Mouse (Mus musculus): ENCODE data around the gene Ccdc149.

Ccdc149 gene

GRCm38 (mm10) chr5:52470991-52471801, at the start of gene Ccdc149:
Gene Ccdc149, minus strand, starts transcription at chr5:52471521.
- DNase-seq (ENCODE audit: low spot score in 2 of 2): no peak

- no peak for DNase-seq (ENCODE audit: low spot score in 2 of 2)
These were observed 48.6 kb upstream of the Ccdc149 start for GRCm38 (mm10) chr5:52519921-52520320.

DNA sequence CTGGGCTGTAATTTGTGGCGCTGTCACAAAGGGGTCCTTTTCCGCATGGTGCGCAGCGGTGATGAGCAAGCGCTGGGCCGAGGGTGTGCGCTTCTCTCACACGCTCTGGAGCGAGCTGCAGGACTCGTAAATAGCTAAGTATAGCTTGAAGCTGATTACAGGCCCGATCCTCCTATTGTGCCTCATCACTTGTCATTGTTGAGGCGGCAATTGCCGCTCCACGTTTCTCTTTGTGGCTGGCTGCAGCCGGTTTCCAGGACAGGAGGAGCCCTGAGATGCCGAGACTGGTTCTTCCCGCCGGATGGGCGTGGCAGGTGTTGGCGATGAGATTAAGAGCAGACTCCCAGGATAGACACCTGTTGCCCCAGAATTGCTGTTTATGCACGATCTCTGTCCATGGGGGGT, 44.8 kb upstream of the Ccdc149 start:
- DNase-seq (ENCODE audit: low spot score in 2 of 2): no peak

- DNase-seq (ENCODE audit: low spot score in 2 of 2): peak in 1 of 2 experiments; percentile 39
These were observed 44.1 kb upstream of the Ccdc149 start for GRCm38 (mm10) chr5:52515246-52516021.

- DNase-seq (ENCODE audit: low spot score in 2 of 2): no peak
These were observed 39.8 kb upstream of the Ccdc149 start for GRCm38 (mm10) chr5:52511089-52511488.

GRCm38 (mm10) chr5:52509416-52509815, 38.1 kb upstream of the Ccdc149 start:
- DNase-seq (ENCODE audit: low spot score in 2 of 2): no peak

DNA sequence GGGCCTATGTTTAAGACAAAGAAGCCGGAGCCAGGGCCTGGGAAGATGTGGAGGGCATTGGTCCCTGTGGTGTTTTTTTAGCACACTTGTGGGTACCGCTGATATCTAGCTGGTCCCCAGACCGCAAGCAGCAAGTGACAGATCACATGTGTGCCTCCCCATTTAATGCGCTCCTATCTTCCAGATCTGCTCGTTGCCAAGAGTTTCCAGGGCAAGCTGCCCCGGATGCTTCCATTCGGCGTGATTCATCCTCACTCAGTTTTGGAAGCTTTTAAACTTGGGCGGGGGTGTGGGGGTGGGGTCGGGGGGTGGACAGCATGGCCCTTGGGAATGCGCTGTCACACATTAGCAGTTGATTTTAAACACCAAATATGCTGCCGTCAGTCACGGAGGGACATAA, 33.3 kb upstream of the Ccdc149 start:
- DNase-seq (ENCODE audit: low spot score in 2 of 2): no peak

DNA sequence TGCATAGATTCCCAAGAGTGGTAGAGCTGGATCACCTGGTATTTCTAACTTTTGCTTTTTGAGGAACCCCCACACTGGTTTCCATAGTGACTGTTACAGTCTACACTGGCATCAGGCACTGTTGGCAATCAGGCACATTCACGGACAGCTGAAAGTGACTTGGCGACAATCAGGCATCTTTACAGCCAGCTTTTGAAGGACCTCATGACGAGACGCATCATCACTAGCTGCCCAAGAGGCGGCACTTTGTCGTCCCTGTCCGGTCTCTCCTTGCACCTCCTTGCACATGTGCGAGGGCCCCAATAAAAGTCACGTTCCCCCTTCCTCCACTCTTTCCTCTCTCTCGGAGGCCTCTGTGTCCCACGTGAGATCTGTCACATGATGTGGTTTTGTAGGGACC, 32.8 kb upstream of the Ccdc149 start:
- DNase-seq (ENCODE audit: low spot score in 2 of 2): no peak

DNA sequence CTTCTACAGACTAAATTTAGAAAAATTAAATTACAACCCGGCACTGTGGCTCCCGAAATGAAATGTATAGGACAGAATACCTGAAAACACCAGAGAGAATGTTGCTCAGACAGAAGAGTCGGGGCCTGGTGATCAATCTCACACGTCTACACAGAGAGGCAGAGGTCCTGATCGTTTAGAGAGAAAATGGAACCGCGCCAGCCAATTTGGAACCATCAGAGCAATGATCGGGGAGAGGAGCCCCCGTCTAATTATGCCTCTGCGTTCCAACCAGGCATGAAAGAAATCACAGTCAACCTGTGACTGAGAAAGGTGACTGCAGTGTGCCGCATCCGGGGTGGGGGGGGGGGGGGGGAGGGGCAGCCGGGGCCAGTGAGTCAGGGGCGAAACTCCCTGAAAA, 24.4 kb upstream of the Ccdc149 start:
- DNase-seq (ENCODE audit: low spot score in 2 of 2): no peak

- no peak for DNase-seq (ENCODE audit: low spot score in 2 of 2)
These were observed 20.2 kb upstream of the Ccdc149 start for GRCm38 (mm10) chr5:52491496-52491895.

GRCm38 (mm10) chr5:52487559-52488430, 16.5 kb upstream of the Ccdc149 start:
- no peak for DNase-seq (ENCODE audit: low spot score in 2 of 2)

- DNase-seq (ENCODE audit: low spot score in 2 of 2): no peak
These were observed 5.5 kb upstream of the Ccdc149 start for GRCm38 (mm10) chr5:52476826-52477225.

DNA sequence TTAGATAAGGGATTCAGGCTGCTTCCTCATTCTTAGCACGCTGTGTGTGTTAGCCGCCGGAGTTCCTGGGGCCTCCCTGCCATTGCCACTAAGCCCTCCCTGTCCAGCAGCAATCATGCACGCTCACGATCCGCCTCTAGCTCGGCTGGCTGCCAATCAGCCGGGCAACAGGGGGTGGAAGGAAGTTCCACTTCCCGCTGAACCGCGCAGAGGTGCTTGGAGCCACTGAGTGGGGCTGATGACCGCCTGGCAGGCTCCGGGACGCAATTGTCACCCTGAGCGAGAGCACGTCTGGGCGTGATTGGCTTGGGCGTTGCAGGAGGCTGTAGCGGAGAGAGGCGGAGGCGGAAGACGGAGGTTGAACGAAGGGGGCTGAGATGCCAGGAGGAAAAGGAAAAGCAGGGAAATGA, 5.0 kb upstream of the Ccdc149 start:
- DNase-seq (ENCODE audit: low spot score in 2 of 2): peak in 1 of 2 experiments; percentile 11

GRCm38 (mm10) chr5:52473988-52474387, 2.7 kb upstream of the Ccdc149 start:
- DNase-seq (ENCODE audit: low spot score in 2 of 2): no peak

DNA sequence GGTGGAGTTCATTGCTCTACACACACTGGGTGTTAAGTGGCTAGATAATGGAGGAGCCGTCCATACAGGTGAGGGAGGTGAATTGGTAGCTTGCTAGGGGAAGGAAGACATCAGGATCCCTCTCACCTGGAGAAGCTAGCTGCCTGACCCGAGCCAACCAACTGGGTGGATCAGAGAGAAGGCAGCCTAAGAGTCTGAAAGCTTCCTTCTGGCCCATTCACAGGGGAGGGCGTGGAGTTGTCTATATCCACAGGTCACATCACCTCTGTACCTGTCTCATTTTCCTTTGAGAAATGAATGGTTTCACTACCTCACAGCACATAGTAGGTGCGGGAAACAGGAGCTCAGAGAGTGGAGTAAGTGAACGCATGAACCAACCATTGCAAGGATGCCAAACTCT, 770 bp downstream of the Ccdc149 start:
- DNase-seq (ENCODE audit: low spot score in 2 of 2): no peak

DNA sequence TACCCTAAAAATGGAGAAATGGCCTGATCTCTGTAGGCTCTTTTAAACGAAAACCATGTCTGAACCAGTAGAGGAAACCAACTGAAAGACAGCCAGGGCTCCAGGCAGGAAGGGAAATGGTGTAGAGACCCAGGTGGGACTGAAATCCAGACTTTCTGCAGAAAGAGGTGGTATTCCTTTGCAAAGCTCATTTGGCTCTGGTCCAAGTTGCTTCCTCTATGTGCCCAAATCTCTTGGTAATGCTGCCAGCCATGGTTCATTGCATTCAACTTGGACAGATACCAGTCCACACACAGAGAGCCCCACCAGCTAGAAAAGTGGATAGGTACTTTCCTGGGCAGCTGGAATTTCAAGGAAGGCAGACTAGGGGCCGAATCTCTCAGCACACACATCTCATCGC, 3.5 kb downstream of the Ccdc149 start:
- no peak for DNase-seq (ENCODE audit: low spot score in 2 of 2)

- DNase-seq (ENCODE audit: low spot score in 2 of 2): no peak
These were observed 8.9 kb downstream of the Ccdc149 start for GRCm38 (mm10) chr5:52462447-52462846.

- DNase-seq (ENCODE audit: low spot score in 2 of 2): no peak
These were observed 9.7 kb downstream of the Ccdc149 start for GRCm38 (mm10) chr5:52461434-52462124.

GRCm38 (mm10) chr5:52459308-52459707, 12.0 kb downstream of the Ccdc149 start:
- no peak for DNase-seq (ENCODE audit: low spot score in 2 of 2)

GRCm38 (mm10) chr5:52457154-52457553, 14.2 kb downstream of the Ccdc149 start:
- no peak for DNase-seq (ENCODE audit: low spot score in 2 of 2)

- DNase-seq (ENCODE audit: low spot score in 2 of 2): no peak
These were observed 20.5 kb downstream of the Ccdc149 start for GRCm38 (mm10) chr5:52450821-52451220.

All from natural killer cell, adult 2 months (primary cell).